Mouse (Mus musculus): ENCODE data around the gene D430042O09Rik. TPM values are rescaled to one million over a fixed set of nuclear protein-coding genes. Genes with fewer than 3 reads are reported as not detected.

D430042O09Rik gene
- polyA plus RNA-seq, 1 experiment from 2014 or later = 1.4 TPM

DNA sequence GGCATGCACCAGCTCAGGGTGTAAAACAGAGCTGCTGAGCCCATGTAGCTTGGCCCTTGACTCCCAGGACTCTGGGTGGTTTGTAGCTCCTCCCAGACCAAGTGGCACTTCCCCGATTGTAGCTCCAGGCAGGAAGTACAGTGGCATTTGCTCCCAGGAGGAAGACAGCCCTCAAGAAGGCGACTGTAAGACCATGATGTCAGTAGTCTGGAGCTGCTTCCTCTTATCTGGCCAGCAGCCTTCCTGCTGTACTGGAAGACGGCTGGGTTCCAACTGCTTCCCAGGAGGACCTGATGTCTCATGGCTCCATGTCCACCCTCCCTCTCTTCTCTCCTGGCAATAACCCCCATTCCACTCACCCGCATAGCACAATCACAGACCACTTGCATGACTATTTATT is 170.4 kb downstream of the D430042O09Rik start:
- Histone ChIP-seq H3K4me2 (no peak overlapping the region), H3K27ac (replicated peaks) (no peak overlapping the region), H3K27me3 (no peaks in the 10 kb centered on the region), H3K4me1 (replicated peaks) (no peaks in the 10 kb centered on the region), H3K36me3 (replicated peaks) (no peaks in the 10 kb centered on the region), H3K9ac (no peak overlapping the region), H3K9me3 (replicated peaks) (no peaks in the 10 kb centered on the region), H3K4me3 (replicated peaks) (no peak overlapping the region)
- WGBS (ENCODE audit: insufficient replicate concordance) = 26% methylated on average over 4 of the region's 4 CpGs
- no peak for ATAC-seq (ENCODE audit: insufficient read depth)

- ATAC-seq (ENCODE audit: insufficient read depth) = peak; percentile 25; the same call in 1 of the 2 replicates
- no peak overlapping the region for H3K4me2 ChIP-seq
- H3K9me3 ChIP-seq (replicated peaks) = no peaks in the 10 kb centered on the region
- no peak overlapping the region for H3K4me3 ChIP-seq (replicated peaks)
- H3K9ac ChIP-seq = no peak overlapping the region
- WGBS (ENCODE audit: insufficient replicate concordance) = 57% methylated on average over 2 of the region's 2 CpGs
- no peak overlapping the region for H3K27ac ChIP-seq (replicated peaks)
- no peaks in the 10 kb centered on the region for H3K27me3 ChIP-seq
- H3K4me1 ChIP-seq (replicated peaks) = no peaks in the 10 kb centered on the region
- H3K36me3 ChIP-seq (replicated peaks) = no peaks in the 10 kb centered on the region
Observed at GRCm38 (mm10) chr7:125883232-125883631, 175.5 kb downstream of the D430042O09Rik start.

DNA sequence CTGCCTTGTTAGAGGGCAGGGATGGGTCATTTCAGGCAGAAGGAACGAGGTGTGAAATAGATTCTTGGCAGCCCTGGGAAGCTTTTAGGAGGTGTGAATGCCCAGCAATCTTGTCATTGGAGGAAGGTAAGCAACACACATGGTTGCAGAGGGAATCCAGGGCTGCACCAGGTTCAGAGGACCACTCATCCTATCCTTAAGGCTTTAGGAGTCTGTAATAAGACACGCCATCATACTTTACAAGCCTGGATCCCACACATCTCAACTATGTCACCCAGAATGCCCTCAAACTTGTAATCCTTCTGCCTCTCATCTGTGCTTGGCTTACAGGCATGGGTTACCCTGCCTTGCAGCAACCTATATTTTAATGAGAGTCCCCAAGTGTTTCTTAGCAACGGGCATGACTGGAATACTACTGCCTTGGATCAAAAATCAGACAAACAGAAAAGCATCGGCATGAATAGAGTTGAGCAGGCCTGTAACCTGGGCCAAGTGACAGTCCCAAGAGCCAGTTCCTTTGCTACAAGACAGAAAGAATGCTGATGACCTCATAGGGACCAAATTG is 178.5 kb downstream of the D430042O09Rik start:
- no peak for ATAC-seq (ENCODE audit: insufficient read depth)
- Histone ChIP-seq H3K4me2 (no peak overlapping the region), H3K9me3 (replicated peaks) (no peaks in the 10 kb centered on the region), H3K36me3 (replicated peaks) (no peaks in the 10 kb centered on the region), H3K27ac (replicated peaks) (no peak overlapping the region), H3K4me1 (replicated peaks) (no peaks in the 10 kb centered on the region), H3K9ac (no peak overlapping the region), H3K27me3 (0 out of 2 replicates have a peak, but pooled peaks cover 2% of the 10 kb centered on the region), H3K4me3 (replicated peaks) (no peak overlapping the region)
- WGBS (ENCODE audit: insufficient replicate concordance) = 51% methylated on average over 4 of the region's 4 CpGs

DNA sequence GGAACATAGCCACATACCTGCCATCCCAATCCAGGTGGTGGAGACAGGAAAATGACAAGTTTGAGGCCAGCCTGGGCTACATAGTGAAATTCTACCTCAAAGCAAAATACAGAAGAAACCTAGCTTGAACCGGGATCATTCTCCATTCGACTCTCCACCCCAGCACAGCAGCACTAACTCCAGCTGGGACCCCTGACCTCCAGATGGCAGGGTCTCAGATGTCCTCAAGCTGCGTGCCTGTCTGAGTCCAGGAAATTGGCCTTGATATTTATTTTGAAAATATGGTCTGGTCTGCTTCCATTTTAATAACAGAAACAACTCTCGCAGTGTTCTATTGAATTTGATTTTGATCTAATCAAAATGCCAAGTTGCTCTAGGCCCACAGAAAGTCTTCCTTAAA is 179.4 kb downstream of the D430042O09Rik start:
- no peak overlapping the region for H3K4me2 ChIP-seq
- no peaks in the 10 kb centered on the region for H3K4me1 ChIP-seq (replicated peaks)
- no peaks in the 10 kb centered on the region for H3K9me3 ChIP-seq (replicated peaks)
- H3K27ac ChIP-seq (replicated peaks) = no peak overlapping the region
- 0 out of 2 replicates have a peak, but pooled peaks cover 3% of the 10 kb centered on the region for H3K27me3 ChIP-seq
- no peak overlapping the region for H3K9ac ChIP-seq
- 65% methylated on average over 4 of the region's 4 CpGs for WGBS (ENCODE audit: insufficient replicate concordance)
- no peak overlapping the region for H3K4me3 ChIP-seq (replicated peaks)
- no peaks in the 10 kb centered on the region for H3K36me3 ChIP-seq (replicated peaks)
- no peak for ATAC-seq (ENCODE audit: insufficient read depth)

DNA sequence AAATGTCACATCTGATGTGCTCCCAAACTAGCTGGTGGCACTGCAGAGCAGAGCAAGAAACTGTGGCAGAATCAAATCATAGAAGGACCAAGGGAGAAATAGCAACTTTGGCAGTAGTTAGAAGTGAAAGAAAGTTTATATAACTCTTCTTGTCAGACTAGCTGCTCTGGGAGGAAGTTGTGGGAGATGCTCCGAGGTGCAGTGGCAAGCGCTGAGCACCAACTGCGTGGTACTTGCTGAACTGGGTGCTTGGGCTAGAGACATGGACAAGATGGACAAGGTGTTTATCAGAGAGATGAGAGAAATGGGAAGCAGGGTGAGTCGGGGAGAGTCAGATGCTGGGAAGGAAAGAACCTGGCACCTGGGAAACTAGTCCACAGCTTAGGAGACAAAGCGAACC is 180.1 kb downstream of the D430042O09Rik start:
- 53% methylated on average over 5 of the region's 5 CpGs for WGBS (ENCODE audit: insufficient replicate concordance)
- no peaks in the 10 kb centered on the region for H3K9me3 ChIP-seq (replicated peaks)
- H3K4me2 ChIP-seq = no peak overlapping the region
- no peak overlapping the region for H3K9ac ChIP-seq
- no peaks in the 10 kb centered on the region for H3K4me1 ChIP-seq (replicated peaks)
- no peak overlapping the region for H3K4me3 ChIP-seq (replicated peaks)
- H3K27me3 ChIP-seq = 0 out of 2 replicates have a peak, but pooled peaks cover 3% of the 10 kb centered on the region
- no peaks in the 10 kb centered on the region for H3K36me3 ChIP-seq (replicated peaks)
- H3K27ac ChIP-seq (replicated peaks) = no peak overlapping the region
- no peak for ATAC-seq (ENCODE audit: insufficient read depth)

- 0 out of 2 replicates have a peak, but pooled peaks cover 3% of the 10 kb centered on the region for H3K27me3 ChIP-seq
- no peaks in the 10 kb centered on the region for H3K9me3 ChIP-seq (replicated peaks)
- no peaks in the 10 kb centered on the region for H3K4me1 ChIP-seq (replicated peaks)
- no peak overlapping the region for H3K4me2 ChIP-seq
- WGBS (ENCODE audit: insufficient replicate concordance) = 63% methylated on average over 12 of the region's 12 CpGs
- H3K4me3 ChIP-seq (replicated peaks) = no peak overlapping the region
- H3K27ac ChIP-seq (replicated peaks) = no peak overlapping the region
- no peak overlapping the region for H3K9ac ChIP-seq
- no peak for ATAC-seq (ENCODE audit: insufficient read depth)
- no peaks in the 10 kb centered on the region for H3K36me3 ChIP-seq (replicated peaks)
Observed at GRCm38 (mm10) chr7:125888373-125888772, 180.7 kb downstream of the D430042O09Rik start.

GRCm38 (mm10) chr7:125893621-125894020 is 185.9 kb downstream of the D430042O09Rik start:
- no peaks in the 10 kb centered on the region for H3K4me1 ChIP-seq (replicated peaks)
- H3K9ac ChIP-seq = no peak overlapping the region
- H3K36me3 ChIP-seq (replicated peaks) = no peaks in the 10 kb centered on the region
- WGBS (ENCODE audit: insufficient replicate concordance) = 70% methylated on average over 5 of the region's 5 CpGs
- H3K27me3 ChIP-seq = 0 out of 2 replicates have a peak, but pooled peaks cover 6% of the 10 kb centered on the region
- no peak overlapping the region for H3K27ac ChIP-seq (replicated peaks)
- no peak overlapping the region for H3K4me3 ChIP-seq (replicated peaks)
- no peak for ATAC-seq (ENCODE audit: insufficient read depth)
- no peaks in the 10 kb centered on the region for H3K9me3 ChIP-seq (replicated peaks)
- no peak overlapping the region for H3K4me2 ChIP-seq

GRCm38 (mm10) chr7:125897059-125897458 is 189.4 kb downstream of the D430042O09Rik start:
- Histone ChIP-seq H3K4me2 (no peak overlapping the region), H3K4me3 (replicated peaks) (no peak overlapping the region), H3K4me1 (replicated peaks) (no peaks in the 10 kb centered on the region), H3K36me3 (replicated peaks) (no peaks in the 10 kb centered on the region), H3K9me3 (replicated peaks) (no peaks in the 10 kb centered on the region), H3K27me3 (0 out of 2 replicates have a peak, but pooled peaks cover 3% of the 10 kb centered on the region), H3K9ac (no peak overlapping the region), H3K27ac (replicated peaks) (no peak overlapping the region)
- no peak for ATAC-seq (ENCODE audit: insufficient read depth)
- WGBS (ENCODE audit: insufficient replicate concordance) = 60% methylated on average over 4 of the region's 4 CpGs

DNA sequence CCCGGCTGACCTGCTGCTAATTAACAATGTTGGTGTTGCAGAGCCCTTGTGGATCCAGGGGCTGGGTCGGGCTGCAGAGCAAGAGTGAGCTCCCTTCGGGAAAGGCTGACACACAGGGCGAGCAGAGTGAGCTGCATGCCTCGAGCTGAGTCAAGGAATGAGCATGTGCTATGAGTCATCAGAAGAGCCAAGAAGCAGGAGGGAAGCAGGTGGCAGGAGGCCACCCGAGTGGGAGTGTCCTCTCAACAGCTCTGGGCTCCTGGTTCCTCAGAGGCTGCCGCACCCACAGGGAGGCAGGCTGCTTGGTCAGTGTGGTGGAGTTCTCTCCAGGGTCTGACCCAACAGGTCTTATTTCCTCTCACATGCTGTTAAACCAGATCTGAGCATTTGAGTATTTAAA is 191.3 kb downstream of the D430042O09Rik start:
- Histone ChIP-seq H3K4me3 (replicated peaks) (no peak overlapping the region), H3K9me3 (replicated peaks) (no peaks in the 10 kb centered on the region), H3K4me2 (no peak overlapping the region), H3K27ac (replicated peaks) (no peak overlapping the region), H3K4me1 (replicated peaks) (no peaks in the 10 kb centered on the region), H3K9ac (no peak overlapping the region), H3K27me3 (0 out of 2 replicates have a peak, but pooled peaks cover 3% of the 10 kb centered on the region), H3K36me3 (replicated peaks) (no peaks in the 10 kb centered on the region)
- WGBS (ENCODE audit: insufficient replicate concordance) = 29% methylated on average over 7 of the region's 7 CpGs
- no peak for ATAC-seq (ENCODE audit: insufficient read depth)

DNA sequence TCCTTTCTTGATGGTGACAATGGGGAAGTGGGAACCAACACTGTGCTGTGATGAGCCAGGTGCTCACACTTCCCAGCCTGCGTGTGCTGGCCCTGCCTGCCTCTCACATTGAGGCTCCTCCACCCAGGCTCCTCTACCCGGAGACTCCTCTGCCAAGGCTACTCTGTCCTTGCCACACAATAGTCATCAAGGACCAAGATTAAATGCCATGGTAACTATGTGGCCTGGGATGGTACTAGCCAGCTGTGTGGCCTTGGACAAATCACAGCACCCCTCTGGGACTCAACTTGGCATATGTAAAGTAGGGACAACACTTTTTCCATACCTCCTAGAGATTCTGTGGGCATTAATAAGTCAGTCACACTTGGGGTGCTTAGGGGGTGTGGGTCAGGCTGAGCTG is 192.2 kb downstream of the D430042O09Rik start:
- Histone ChIP-seq H3K9ac (no peak overlapping the region), H3K27ac (replicated peaks) (no peak overlapping the region), H3K4me3 (replicated peaks) (no peak overlapping the region), H3K9me3 (replicated peaks) (no peaks in the 10 kb centered on the region), H3K4me1 (replicated peaks) (no peaks in the 10 kb centered on the region), H3K4me2 (no peak overlapping the region), H3K27me3 (0 out of 2 replicates have a peak, but pooled peaks cover 3% of the 10 kb centered on the region), H3K36me3 (replicated peaks) (no peaks in the 10 kb centered on the region)
- 41% methylated on average over 2 of the region's 2 CpGs for WGBS (ENCODE audit: insufficient replicate concordance)
- ATAC-seq (ENCODE audit: insufficient read depth) = no peak

- Histone ChIP-seq H3K27ac (replicated peaks) (no peak overlapping the region), H3K9ac (no peak overlapping the region), H3K4me3 (replicated peaks) (no peak overlapping the region), H3K36me3 (replicated peaks) (no peaks in the 10 kb centered on the region), H3K9me3 (replicated peaks) (no peaks in the 10 kb centered on the region), H3K4me1 (replicated peaks) (no peaks in the 10 kb centered on the region), H3K27me3 (0 out of 2 replicates have a peak, but pooled peaks cover 3% of the 10 kb centered on the region), H3K4me2 (no peak overlapping the region)
- no peak for ATAC-seq (ENCODE audit: insufficient read depth)
- 53% methylated on average over 13 of the region's 13 CpGs for WGBS (ENCODE audit: insufficient replicate concordance)
Observed at GRCm38 (mm10) chr7:125900386-125901161, 192.9 kb downstream of the D430042O09Rik start.
